Mouse (Mus musculus): ENCODE data around the gene Tmem222. TPM values are rescaled to one million over a fixed set of nuclear protein-coding genes. Genes with fewer than 3 reads are reported as not detected.

Tmem222 gene
- polyA plus RNA-seq, 1 experiment from 2014 or later: 88.1 TPM

DNA sequence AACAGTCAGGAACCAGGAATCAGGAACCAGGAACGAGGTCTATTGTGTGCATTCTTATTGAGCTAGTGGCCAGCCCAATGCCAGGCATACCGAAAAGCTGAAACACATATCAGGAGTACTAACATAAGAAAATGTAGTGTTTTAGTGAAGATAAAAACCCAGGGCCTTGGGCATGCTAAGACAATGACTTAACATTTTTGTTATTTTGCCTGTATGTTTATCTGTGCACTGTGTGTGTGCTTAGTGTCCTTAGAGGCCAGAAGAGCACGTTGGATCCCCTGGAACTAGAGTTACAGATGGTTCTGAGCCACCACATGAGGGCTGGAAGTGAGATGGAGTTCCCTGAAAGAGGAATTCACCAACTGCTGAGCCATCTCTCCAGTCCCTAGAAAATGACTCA is 7.7 kb upstream of the Tmem222 start:
- Histone ChIP-seq H3K27me3 (ENCODE audit: insufficient read depth, low read length) (no peaks in the 10 kb centered on the region), H3K4me1 (ENCODE audit: insufficient read depth) (peaks cover 11% of the 10 kb centered on the region), H3K9me3 (ENCODE audit: low read depth, low read length) (no peaks in the 10 kb centered on the region), H3K27ac (ENCODE audit: low read depth) (no peak overlapping the region), H3K4me3 (ENCODE audit: low read depth, low read length) (no peak overlapping the region), H3K9ac (no peak overlapping the region), H3K4me2 (no peak overlapping the region), H3K36me3 (ENCODE audit: insufficient read depth) (no peaks in the 10 kb centered on the region)
- TF ChIP-seq CTCF (IDR thresholded peaks at IDR 0.05; ENCODE audit: low read depth): no peak
- no peak for DNase-seq
- 71% methylated on average over 3 of the region's 3 CpGs for WGBS
- no peak for ATAC-seq (ENCODE audit: insufficient read depth)

DNA sequence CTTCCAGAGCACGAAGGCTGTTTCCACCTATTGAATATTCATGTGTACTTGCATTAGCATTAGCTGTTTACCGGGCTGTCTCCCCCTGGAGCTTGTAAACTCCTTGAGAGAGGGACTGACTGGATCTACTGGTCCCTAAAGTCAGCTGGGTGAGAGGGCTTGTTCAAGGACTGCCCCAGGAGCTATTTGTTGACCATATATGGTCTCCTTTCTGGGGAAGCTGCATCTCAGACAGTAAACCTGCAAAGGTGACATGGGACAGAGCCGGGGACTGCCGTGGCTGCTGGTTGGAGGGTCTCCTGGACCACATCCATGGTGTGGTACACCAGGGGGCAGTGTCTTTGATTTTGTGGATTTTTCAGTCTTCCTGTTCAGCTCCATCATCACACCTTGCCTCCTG is 5.1 kb upstream of the Tmem222 start:
- Histone ChIP-seq H3K27ac (ENCODE audit: low read depth) (peak overlapping the region; percentile 86), H3K36me3 (ENCODE audit: insufficient read depth) (no peaks in the 10 kb centered on the region), H3K4me2 (no peak overlapping the region), H3K4me3 (ENCODE audit: low read depth, low read length) (no peak overlapping the region), H3K9me3 (ENCODE audit: low read depth, low read length) (no peaks in the 10 kb centered on the region), H3K4me1 (ENCODE audit: insufficient read depth) (peaks cover 11% of the 10 kb centered on the region), H3K9ac (0 out of 2 replicates have a peak overlapping the region, but pooled peaks have one; percentile 15), H3K27me3 (ENCODE audit: insufficient read depth, low read length) (no peaks in the 10 kb centered on the region)
- peak; percentile 18; the same call in 1 of the 2 replicates for TF ChIP-seq CTCF (IDR thresholded peaks at IDR 0.05; ENCODE audit: low read depth)
- ATAC-seq (ENCODE audit: insufficient read depth): no peak
- peak; percentile 10 for DNase-seq
- WGBS: 14% methylated on average over 4 of the region's 4 CpGs

- H3K9me3 ChIP-seq (ENCODE audit: low read depth, low read length): no peaks in the 10 kb centered on the region
- H3K36me3 ChIP-seq (ENCODE audit: insufficient read depth): no peaks in the 10 kb centered on the region
- TF ChIP-seq CTCF (IDR thresholded peaks at IDR 0.05; ENCODE audit: low read depth): no peak
- H3K27ac ChIP-seq (ENCODE audit: low read depth): peak overlapping the region; percentile 86
- H3K9ac ChIP-seq: 0 out of 2 replicates have a peak overlapping the region, but pooled peaks have one; percentile 15
- DNase-seq: peak; percentile 71
- peak overlapping the region; percentile 24 for H3K4me2 ChIP-seq
- no peaks in the 10 kb centered on the region for H3K27me3 ChIP-seq (ENCODE audit: insufficient read depth, low read length)
- H3K4me3 ChIP-seq (ENCODE audit: low read depth, low read length): no peak overlapping the region
- peaks cover 11% of the 10 kb centered on the region for H3K4me1 ChIP-seq (ENCODE audit: insufficient read depth)
- WGBS: 13% methylated on average over 5 of the region's 5 CpGs
- ATAC-seq (ENCODE audit: insufficient read depth): peak; percentile 55
These were observed 4.4 kb upstream of the Tmem222 start for GRCm38 (mm10) chr4:133281951-133282481.

GRCm38 (mm10) chr4:133281513-133281912 is 3.9 kb upstream of the Tmem222 start:
- H3K9me3 ChIP-seq (ENCODE audit: low read depth, low read length): no peaks in the 10 kb centered on the region
- H3K4me3 ChIP-seq (ENCODE audit: low read depth, low read length): no peak overlapping the region
- H3K27ac ChIP-seq (ENCODE audit: low read depth): peak overlapping the region; percentile 86
- no peaks in the 10 kb centered on the region for H3K27me3 ChIP-seq (ENCODE audit: insufficient read depth, low read length)
- peak overlapping the region; percentile 24 for H3K4me2 ChIP-seq
- no peak for ATAC-seq (ENCODE audit: insufficient read depth)
- peak; percentile 16 for DNase-seq
- WGBS: 16% methylated on average over 7 of the region's 7 CpGs
- no peaks in the 10 kb centered on the region for H3K36me3 ChIP-seq (ENCODE audit: insufficient read depth)
- peaks cover 13% of the 10 kb centered on the region for H3K4me1 ChIP-seq (ENCODE audit: insufficient read depth)
- no peak for TF ChIP-seq CTCF (IDR thresholded peaks at IDR 0.05; ENCODE audit: low read depth)
- no peak overlapping the region for H3K9ac ChIP-seq

GRCm38 (mm10) chr4:133278482-133278881 is 890 bp upstream of the Tmem222 start:
- H3K9ac ChIP-seq: no peak overlapping the region
- H3K36me3 ChIP-seq (ENCODE audit: insufficient read depth): peaks cover 9% of the 10 kb centered on the region; the same call in 1 of the 2 replicates
- no peaks in the 10 kb centered on the region for H3K27me3 ChIP-seq (ENCODE audit: insufficient read depth, low read length)
- ATAC-seq (ENCODE audit: insufficient read depth) (no peak), DNase-seq (no peak)
- H3K4me3 ChIP-seq (ENCODE audit: low read depth, low read length): no peak overlapping the region
- no peaks in the 10 kb centered on the region for H3K9me3 ChIP-seq (ENCODE audit: low read depth, low read length)
- 79% methylated on average over 3 of the region's 3 CpGs for WGBS
- no peak for TF ChIP-seq CTCF (IDR thresholded peaks at IDR 0.05; ENCODE audit: low read depth)
- H3K27ac ChIP-seq (ENCODE audit: low read depth): peak overlapping the region; percentile 91
- H3K4me2 ChIP-seq: peak overlapping the region; percentile 81
- peaks cover 15% of the 10 kb centered on the region for H3K4me1 ChIP-seq (ENCODE audit: insufficient read depth)

DNA sequence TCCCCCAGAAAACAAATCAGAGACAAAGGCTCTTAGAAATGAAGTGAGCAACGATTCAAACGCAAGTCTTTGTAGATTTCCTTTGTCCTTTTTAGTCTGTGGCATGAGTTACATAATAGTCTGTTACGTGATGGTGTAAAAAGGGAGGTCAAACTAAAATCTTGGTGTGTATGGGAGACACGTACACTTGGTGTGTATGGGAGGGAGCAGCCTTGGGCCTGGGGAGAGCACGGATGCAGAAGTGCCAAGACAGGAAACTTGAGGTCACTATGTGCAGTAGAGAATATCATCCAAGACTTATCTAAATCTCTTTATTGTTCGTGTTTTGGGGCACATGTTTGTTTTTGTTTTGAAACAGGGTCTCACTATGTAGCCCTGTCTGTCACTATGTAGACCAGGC is 475 bp upstream of the Tmem222 start:
- H3K4me1 ChIP-seq (ENCODE audit: insufficient read depth): peaks cover 15% of the 10 kb centered on the region
- peak overlapping the region; percentile 88 for H3K9ac ChIP-seq
- no peaks in the 10 kb centered on the region for H3K27me3 ChIP-seq (ENCODE audit: insufficient read depth, low read length)
- H3K27ac ChIP-seq (ENCODE audit: low read depth): peak overlapping the region; percentile 91
- WGBS: 21% methylated on average over 6 of the region's 6 CpGs
- peak overlapping the region; percentile 79 for H3K4me3 ChIP-seq (ENCODE audit: low read depth, low read length)
- no peak for DNase-seq
- ATAC-seq (ENCODE audit: insufficient read depth): no peak; the same call in 1 of the 2 replicates
- TF ChIP-seq CTCF (IDR thresholded peaks at IDR 0.05; ENCODE audit: low read depth): no peak
- peak overlapping the region; percentile 81 for H3K4me2 ChIP-seq
- peaks cover 9% of the 10 kb centered on the region; the same call in 1 of the 2 replicates for H3K36me3 ChIP-seq (ENCODE audit: insufficient read depth)
- H3K9me3 ChIP-seq (ENCODE audit: low read depth, low read length): no peaks in the 10 kb centered on the region

GRCm38 (mm10) chr4:133270929-133271328 is 6.7 kb downstream of the Tmem222 start:
- WGBS: 88% methylated on average over 9 of the region's 9 CpGs
- H3K36me3 ChIP-seq (ENCODE audit: insufficient read depth): peaks cover 51% of the 10 kb centered on the region
- TF ChIP-seq CTCF (IDR thresholded peaks at IDR 0.05; ENCODE audit: low read depth): no peak

More at GRCm38 (mm10) chr4:133270929-133271328, 6.7 kb downstream of the Tmem222 start:
- no peak overlapping the region for H3K4me2 ChIP-seq
- no peaks in the 10 kb centered on the region for H3K4me1 ChIP-seq (ENCODE audit: insufficient read depth)
- DNase-seq (no peak), ATAC-seq (ENCODE audit: insufficient read depth) (no peak)
- H3K27me3 ChIP-seq (ENCODE audit: insufficient read depth, low read length): no peaks in the 10 kb centered on the region
- no peak overlapping the region for H3K9ac ChIP-seq
- no peaks in the 10 kb centered on the region for H3K9me3 ChIP-seq (ENCODE audit: low read depth, low read length)
- no peak overlapping the region for H3K27ac ChIP-seq (ENCODE audit: low read depth)
- H3K4me3 ChIP-seq (ENCODE audit: low read depth, low read length): no peak overlapping the region

Data from lung, embryonic 14.5 days (tissue).